Mouse (Mus musculus) c-Kit-negative CD71-positive TER-119-positive erythroid progenitor cells, embryonic 14.5 days (primary cell): Measurements from ENCODE around the gene Tmem102.

Experiments
- DNase-seq: peaks from one replicate; pipeline ENCODE4 v3.0.0-alpha.2; 2013; ENCODE audit warnings: low read depth, low spot score

Gene Tmem102

DNA sequence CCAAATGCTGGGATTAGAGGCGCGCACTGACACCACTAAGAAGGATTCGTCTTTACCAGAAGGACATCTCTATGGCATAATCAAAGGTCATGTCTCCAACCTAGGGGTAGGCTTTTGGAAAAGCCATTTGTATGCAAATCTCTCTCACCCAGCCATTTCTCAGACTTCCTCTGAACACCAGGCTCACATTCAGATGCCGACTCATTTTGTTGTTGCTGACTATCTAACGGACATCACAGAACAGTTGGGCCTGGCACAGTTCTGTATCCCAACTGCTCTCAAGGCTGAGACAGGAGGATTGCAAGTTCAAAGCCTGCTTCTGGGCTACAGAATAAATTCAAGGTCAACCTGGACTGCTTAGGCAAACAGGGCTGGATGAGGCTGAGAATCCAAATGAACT, 18.1 kb downstream of the Tmem102 start:
- no peak for DNase-seq

DNA sequence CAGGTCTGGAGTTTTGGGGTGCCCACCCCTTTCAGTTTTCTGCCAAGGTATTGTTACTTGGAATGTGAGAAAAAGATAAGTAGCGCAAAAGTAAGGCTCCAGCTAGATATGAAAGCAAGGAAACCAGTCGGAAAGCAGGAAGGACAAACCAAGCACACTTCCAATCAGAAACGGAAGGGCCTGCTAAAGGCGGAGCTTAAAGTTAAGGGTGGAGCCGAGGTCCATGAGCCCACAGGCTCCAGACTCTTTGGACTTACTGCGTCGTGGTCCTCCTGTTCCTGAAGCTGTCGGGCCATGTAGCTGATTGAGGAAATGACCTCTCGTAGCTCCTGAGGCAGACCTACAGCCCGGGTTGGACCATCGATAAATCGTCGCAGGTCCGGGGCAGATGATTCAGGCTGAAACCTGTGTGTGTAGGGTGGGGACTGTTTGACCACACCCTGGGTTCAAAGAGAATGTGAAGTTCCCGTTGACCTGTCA, 20.6 kb downstream of the Tmem102 start:
- DNase-seq: peak; percentile 56

DNA sequence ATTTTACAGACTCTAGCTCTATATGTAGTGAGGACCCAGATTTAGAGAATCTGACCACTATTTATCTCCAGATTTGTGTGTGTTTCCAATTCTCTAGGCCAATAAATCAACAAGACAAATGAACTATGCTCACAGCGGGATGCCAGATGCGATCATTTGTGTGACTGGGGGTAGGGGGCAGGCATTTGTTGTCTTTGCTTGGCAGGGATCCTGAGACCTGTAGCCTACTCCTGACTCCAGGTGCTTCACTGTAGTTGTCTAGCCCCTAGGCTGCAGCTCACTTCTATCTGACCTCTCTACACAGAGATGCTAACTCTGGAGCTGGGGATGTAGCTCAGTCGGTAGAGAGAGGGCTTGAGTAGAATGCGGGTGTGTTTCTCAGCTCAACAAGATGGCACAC, 23.6 kb downstream of the Tmem102 start:
- no peak for DNase-seq

DNA sequence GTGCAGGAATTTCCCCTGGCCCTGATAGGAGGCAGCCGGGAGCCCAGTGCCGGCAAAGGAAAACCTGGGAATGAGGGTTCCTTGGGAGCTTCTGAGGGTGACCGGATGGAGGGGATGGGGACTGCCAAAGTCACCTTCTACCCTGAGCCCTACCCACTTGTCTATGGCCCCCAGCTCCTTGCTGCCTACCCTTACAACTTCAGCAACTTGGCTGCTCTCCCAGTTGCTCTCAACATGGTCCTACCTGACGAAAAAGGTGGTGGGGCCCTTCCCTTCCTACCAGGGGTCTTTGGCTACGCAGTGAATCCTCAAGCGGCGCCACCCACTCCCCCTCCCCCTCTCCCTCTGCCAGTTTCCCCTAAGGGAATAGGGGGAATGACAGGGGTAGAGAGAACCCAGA, 26.4 kb downstream of the Tmem102 start:
- DNase-seq: no peak

DNA sequence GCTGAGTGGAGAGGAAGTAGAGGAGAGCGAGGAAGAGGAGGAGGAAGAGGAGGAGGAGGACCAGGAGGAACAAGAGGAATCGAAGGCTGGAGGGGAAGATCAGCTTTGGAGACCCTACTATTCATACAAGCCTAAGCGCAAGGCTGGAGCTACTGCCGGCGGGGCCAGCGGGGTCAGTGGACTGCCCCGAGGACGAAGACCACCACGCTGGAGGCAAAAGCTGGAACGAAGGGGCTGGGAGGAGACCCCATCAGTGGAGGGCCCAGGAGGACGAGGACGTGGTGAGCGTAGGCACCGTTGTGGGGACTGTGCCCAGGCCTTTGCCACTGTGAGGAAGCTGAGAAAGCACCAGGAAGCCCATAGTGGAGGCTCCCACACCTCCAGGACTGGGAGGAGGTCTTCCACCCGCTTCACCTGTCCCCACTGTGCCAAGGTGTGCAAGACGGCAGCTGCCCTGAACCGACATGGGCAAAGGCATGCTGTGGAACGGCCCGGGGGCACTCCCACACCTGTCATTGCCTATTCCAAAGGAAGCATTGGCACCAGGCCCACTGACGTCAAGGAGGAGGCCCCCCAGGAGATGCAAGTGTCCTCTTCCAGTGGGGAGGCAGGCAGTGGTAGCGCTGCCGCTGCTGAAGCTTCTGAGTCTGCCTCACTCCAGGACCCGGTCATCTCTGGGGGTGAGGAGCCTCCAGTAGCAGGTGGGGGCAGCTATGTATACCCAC, 27.0 kb downstream of the Tmem102 start:
- no peak for DNase-seq

DNA sequence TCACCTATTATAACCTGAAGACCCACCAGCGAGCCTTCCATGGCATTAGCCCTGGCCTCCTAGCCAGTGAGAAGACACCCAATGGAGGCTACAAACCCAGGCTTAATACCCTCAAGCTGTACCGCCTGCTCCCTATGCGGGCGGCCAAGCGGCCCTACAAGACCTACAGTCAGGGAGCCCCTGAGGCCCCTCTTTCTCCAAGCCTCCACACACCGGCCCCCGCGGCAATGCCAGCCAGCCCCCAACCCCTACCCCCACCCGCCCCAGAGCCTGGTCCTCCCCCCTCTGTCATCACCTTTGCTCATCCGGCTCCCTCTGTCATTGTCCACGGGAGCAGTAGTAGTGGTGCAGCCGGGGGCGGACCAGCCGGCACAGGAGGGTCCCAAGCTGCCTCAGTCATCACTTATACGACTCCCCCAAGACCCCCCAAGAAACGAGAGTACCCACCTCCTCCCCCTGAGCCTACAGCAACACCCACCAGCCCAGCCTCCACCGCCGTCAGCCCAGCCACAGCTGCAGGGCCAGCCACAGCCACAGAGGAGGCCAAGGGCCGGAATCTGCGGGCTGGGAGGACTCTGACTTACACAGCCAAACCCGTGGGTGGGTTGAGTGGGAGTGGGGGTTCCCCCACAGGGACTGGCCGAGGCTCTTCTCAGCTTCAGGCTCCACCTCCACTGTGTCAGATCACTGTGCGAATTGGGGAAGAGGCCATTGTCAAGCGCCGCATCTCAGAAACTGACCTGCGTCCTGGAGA, 27.7 kb downstream of the Tmem102 start:
- no peak for DNase-seq

DNA sequence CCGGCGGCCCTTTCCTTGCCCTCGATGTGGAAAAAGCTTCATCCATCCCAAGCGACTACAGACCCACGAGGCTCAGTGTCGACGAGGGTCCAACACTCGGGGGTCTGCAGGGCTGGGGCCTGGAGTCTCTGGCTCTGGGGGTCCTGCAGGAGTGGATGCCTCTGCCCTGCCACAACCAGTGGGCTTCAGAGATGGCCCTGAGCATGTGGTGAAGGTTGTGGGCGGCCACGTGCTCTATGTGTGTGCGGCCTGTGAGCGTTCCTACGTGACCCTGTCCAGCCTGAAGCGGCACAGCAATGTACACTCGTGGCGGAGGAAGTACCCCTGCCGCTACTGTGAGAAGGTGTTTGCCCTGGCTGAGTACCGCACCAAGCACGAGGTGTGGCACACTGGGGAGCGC, 28.9 kb downstream of the Tmem102 start:
- DNase-seq: no peak

DNA sequence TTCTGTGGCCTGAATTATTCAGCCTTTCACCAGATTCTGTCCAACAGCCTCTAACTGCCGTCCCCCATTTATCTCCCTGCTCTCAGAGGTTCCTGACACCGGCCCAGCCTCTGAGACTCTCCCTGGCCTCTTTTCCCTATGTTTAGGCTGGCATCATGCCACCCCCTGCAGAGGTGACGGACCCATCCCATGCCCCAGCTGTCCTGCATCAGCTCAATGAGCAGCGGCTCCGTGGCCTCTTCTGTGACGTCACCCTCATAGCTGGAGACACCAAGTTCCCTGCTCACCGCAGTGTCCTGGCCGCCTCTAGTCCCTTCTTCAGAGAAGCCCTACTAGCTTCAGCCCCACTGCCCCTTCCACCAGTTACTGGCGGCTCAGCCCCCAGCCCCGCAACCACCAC, 29.7 kb downstream of the Tmem102 start:
- DNase-seq: no peak

DNA sequence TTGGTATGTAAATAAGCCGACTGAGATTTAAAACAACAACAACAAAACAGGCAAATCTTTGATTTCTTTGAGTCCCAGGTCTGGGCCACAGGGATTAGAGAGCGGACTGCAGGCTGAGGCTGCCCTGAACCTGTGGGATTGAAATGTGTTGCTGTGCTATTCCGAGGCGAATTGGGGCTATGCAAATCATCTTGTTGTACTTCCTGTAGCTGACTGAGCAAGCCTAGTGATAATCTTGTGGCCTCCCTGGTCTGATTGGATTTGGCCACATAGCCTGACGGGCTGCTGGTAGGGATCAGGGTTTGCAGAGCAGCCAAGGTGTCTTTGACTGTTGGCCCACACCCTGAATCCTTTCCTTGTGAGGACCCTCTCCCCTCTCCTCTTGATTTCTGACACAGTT, 30.5 kb downstream of the Tmem102 start:
- DNase-seq: no peak

DNA sequence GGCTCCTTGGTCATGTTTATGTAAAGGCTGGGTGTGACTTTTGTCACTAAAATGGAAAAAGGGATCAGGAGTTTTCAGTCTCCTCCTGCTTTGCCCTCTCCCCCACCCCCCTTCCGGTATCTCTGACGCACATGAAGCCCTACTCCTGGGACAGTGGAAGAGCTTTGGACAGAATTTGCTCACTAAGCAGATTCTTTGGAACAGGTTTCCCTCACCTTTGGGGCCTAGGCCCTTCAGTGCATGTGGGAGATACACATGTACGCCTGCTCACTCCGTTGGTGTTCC, 37.9 kb downstream of the Tmem102 start:
- DNase-seq: no peak

DNA sequence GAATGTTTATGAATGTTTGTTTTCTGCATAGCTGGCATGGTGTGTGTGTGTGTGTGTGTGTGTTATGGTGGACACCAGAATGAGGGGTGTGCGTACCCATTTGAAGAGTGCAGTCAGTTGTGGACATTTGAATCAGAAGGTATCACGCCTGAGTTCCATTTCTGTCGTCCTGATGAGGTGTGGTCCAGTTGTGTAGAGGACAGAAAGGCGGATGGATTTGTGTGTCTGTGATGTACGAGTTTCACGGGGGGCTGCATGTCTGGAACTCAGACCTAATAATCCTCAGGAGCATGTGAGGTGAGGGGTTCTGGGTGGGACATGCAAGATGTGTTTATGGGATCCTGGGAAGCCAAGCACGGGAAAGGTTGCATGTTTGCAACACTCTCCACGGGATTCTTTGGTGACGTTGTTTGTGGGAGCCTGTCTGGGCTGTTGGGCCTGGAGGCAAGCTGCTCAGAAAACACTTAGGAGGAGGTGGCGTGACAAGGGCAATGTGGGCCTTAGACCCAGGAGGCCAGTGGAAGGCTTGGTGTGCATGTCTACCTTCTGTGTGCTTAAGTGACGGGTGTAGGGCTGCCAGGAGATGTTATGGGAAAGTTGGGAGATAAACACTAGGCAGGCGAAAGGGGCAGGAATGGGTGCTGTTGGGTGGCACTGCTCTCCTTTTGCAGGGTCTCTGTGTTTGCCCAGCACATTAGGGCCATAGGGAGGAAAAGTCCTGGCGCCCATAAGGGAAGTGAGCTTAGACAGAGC, 38.4 kb downstream of the Tmem102 start:
- DNase-seq: no peak

DNA sequence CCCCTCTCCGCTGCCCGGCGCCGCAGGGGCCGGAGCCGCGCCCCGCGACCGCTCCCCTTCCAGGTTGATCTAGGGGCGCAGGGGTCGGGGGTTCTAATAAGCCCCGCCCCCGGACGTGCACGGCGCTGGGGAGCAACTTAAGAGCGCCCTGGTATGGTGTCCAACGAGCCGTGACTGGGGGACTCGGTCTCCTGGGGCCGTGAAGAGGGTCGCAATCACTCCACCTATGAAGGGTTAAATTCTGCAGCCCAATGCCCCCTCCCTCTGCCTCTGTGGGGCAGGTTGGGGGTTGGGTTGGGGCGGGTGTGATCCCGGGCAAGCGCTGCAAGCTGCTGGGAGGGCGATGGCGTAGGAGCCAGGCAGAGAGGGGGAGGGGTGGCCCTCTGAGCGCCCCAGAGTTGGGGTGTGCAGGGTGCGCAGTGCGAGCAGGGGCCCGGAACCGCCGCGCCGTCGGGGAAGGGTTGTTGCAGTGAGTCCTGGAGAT, 39.3 kb downstream of the Tmem102 start:
- DNase-seq: no peak

DNA sequence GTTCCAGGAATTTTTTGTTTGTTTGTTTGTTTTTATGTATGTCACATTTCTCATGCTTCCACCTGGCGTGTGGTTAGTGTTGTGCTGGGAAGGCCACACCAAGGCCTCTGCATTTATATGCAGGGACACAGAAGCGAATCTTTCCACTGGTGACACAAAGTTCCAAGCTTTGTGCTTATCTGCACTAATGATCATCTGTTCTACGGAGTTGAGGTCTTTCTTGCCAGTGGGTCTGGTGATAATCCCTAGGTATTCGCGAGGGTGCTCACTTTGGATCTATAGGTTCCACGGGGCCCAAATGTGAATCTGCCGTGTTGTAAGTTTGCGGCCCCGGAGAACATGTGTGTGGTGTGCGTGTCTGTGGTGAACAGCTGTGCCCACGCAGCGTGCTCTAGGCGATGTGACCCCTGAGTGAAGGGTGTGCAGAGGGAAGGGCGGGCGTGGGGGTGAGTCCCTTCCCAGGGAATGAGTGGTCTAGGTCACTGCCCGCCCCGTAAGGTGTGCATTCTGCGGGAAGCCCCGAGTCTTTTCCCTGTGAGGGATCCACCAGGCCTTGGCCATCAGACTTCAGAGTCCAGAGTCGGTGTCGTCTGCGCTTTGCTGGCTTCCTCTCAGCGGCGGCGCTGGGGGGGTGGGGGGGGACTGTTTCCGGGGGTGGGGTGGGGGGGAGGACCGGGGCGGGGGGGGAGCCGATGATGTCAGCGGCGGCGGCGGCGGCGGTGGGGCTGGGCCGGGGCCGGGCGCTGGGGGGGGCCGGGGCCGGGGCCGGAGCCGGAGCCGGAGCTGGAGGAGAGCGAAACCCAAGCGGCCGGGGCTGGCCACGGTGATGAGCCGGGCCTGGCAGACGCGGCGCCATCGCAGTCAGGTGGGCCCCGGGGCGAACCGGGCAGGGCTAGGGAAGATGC, 40.0 kb downstream of the Tmem102 start, which contains the start of gene Zbtb4:
Gene Zbtb4, plus strand, starts transcription at position 692 of the 905 bp plus-strand sequence.
- DNase-seq: no peak

DNA sequence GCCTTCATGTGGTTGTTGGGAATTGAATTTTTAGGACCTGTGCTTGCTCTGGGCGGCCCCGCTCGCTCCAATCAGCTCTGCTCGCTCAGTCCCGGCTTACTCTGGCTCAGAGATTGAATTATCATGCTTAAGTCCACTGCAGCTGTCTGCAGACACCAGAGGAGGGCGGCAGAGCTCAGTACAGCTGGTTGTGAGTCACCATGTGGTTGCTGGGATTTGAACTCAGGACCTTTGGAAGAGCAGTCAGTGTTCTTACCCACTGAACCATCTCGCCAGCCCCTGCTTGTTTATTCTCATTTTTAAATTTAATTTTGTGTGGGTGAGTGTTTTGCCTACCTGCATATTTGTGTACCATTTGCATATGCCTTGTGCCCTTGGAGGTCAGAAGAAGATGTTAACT, 41.9 kb downstream of the Tmem102 start:
- no peak for DNase-seq

DNA sequence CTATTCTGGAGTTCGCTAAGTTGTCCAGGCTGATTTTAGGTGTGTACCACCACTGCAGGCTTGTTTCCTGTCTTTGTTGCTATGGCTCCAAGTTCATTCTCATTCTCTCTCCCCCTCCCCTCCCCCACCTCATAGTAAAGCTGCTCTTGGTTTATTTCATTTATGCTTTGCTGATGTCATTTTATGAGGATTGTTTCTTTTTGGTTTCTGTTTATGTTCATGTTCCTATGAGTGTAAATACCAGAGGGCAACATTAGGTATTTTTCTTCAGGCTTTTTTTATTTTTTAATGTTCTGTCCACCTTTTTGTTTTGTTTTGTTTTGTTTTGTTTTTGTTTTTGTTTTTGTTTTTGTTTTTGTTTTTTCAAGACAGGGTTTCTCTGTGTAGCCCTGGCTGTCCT, 43.6 kb downstream of the Tmem102 start, which contains the start of gene Slc35g3:
Gene Slc35g3, minus strand, starts transcription at position 101 of the 400 bp plus-strand sequence.
- no peak for DNase-seq

DNA sequence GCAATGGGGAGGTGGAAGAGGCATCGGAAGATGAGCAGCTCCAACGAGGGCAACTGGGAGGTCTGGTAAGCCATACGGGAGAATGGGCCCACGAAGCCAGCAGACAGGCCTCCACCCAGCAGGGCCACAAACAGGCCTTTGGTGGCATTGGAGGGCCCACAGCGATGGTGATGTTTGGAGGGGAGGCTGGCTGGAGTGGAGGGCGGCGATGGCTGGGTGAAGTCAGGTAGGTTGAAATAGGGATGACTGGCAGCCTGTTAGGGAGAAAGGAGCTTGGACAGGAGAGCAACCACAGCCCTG, 44.6 kb downstream of the Tmem102 start:
- no peak for DNase-seq

DNA sequence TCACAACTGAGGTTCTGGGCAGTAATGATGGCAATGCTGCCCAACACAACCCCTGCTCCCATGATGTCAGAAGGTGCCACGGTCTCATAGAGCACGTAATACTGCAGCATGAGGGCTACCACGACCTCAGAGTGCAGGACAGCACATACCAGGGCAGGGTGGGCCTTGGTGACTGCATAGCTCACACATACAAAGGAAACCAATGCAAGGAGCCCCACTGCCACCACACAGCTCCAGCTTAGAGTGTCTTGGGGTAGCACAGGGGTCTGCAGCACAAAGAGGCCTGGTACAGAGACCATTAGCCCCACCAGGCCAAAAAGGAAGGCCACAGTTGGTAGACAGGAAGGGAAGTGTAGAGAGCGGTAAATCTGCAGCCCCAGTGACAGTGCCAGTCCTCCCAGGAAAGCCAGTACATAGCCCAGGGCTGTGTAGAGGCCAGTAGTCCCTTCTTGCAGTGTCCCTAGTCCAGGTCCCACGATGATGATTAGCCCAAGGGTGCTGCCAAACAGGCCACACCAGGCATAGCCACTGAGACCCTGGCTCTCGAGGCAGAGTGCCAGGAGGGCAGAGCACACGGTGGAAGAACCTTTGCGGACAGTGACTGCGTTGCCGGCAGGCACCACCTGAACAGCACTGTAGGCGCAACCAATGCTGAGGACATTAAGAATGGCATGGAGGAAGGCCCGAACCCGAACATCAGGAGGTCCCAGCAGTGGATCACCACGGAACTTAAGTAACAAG, 45.1 kb downstream of the Tmem102 start:
- no peak for DNase-seq

DNA sequence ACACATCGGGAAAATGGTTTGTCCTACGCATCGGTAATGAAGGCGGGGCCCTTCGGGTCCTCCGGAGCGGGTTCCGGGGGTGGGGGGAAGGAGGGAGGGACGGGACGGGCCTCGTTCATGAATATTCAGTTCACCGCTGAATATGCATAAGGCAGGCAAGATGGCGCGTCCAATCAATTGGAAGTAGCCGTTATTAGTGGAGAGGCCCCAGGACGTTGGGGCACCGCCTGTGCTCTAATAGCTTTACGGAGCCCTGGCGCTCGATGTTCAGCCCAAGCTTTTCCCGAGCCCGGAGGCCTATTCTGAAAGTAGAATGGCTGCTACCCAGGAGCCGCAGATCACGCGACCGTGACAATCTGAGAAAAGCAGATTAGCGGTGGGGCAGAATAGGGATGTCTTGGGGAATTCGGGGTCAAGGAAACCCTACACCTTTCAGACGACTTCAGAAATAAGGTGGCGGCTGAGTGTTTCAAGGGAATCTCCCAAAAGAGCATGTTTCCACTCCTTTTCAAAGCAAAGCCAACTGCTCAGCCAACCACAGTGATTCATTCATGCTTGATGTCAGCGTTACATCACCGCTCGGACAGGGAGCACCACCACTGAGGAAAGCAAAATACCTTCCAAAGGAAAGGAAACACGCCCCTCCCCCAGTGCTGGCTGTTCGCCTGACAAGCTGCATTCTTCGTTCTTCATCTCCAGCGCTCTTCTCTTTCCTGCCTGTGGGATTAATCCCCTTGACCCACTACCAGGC, 46.3 kb downstream of the Tmem102 start:
- no peak for DNase-seq

DNA sequence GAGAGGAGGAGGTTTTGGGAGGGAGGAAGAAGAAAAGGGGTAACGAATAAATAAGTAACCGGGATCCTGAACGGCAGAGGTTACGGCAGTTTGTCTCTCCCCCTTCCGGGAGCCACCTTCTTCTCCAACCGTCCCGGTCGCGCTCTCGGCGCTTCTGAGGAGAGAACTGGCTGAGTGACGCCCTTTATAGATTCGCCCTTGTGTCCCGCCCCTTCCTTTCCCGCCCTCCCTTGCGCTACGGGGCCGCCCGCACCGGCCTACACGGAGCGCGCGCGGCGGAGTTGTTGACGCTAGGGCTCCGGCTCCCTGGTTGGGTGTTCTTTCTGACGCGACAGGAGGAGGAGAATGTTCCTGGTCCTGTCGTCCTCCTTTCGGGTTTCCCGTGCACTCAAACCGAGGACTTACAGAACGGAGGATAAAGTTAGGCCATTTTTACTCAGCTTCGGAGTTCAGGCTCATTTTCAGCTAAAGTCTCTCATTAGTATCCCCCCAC, 46.9 kb downstream of the Tmem102 start, which contains the start of gene Polr2a:
Gene Polr2a, minus strand, starts transcription at position 160 of the 493 bp plus-strand sequence.
- peak; percentile 96 for DNase-seq

DNA sequence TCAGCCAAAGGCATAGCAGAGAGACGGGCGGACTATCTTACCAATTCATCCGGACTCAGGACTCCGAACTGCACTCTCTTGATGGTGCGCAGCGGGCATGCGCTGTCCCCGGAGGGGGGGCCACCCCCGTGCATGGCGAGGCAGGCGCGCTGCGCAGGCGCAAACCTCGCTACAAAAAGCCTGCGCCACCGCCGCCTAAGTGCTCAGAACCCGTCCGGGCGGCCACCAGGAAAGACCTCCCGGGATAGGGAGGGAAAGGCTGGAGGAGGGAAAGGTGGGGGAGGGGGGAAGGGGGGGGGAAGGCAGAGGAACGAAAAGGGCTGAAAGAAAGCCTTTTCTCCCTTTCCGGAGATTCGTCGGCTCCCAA, 47.4 kb downstream of the Tmem102 start:
- DNase-seq: peak; percentile 91
